Mouse (Mus musculus) ZHBTc4 (cell line): ENCODE measurements around the gene Abhd12b.
"Not testable (repeated sequence)": the region's sequence is repeated elsewhere in the genome, so short reads cannot be mapped to it uniquely, and the experiment has no call there.

Experiments
- DNase-seq: peaks from one replicate; pipeline ENCODE4 v3.0.0-alpha.2; 2011; ENCODE audit warnings: low read depth, low spot score

Gene Abhd12b

GRCm38 (mm10) chr12:70137626-70138025 lies 16.3 kb upstream of the Abhd12b start:
- DNase-seq = no peak

GRCm38 (mm10) chr12:70139871-70140270 lies 14.1 kb upstream of the Abhd12b start:
- DNase-seq = no peak

- no peak for DNase-seq
Observed at GRCm38 (mm10) chr12:70140542-70140941, 13.4 kb upstream of the Abhd12b start.

GRCm38 (mm10) chr12:70140993-70141576 lies 12.9 kb upstream of the Abhd12b start:
- DNase-seq = peak; percentile 52

- DNase-seq = not testable (repeated sequence)
Observed at GRCm38 (mm10) chr12:70144106-70144587, 9.8 kb upstream of the Abhd12b start.

- DNase-seq = peak; percentile 77
Observed at GRCm38 (mm10) chr12:70144637-70145448, 9.1 kb upstream of the Abhd12b start.

- DNase-seq = no peak
Observed at GRCm38 (mm10) chr12:70145586-70145985, 8.4 kb upstream of the Abhd12b start.

- DNase-seq = peak; percentile 82
Observed at GRCm38 (mm10) chr12:70147986-70148630, 5.8 kb upstream of the Abhd12b start.

- DNase-seq = peak; percentile 82
Observed at GRCm38 (mm10) chr12:70148631-70149265, 5.2 kb upstream of the Abhd12b start.

- no peak for DNase-seq
Observed at GRCm38 (mm10) chr12:70156222-70156621, 2.3 kb downstream of the Abhd12b start.

GRCm38 (mm10) chr12:70157292-70158066 lies 3.5 kb downstream of the Abhd12b start:
- DNase-seq = no peak

GRCm38 (mm10) chr12:70161057-70161456 lies 7.1 kb downstream of the Abhd12b start:
- DNase-seq = no peak

GRCm38 (mm10) chr12:70164741-70165140 lies 10.8 kb downstream of the Abhd12b start:
- no peak for DNase-seq

- no peak for DNase-seq
Observed at GRCm38 (mm10) chr12:70167950-70168349, 14.0 kb downstream of the Abhd12b start.

GRCm38 (mm10) chr12:70169969-70170368 lies 16.0 kb downstream of the Abhd12b start:
- DNase-seq = no peak

GRCm38 (mm10) chr12:70183507-70183906 lies 29.6 kb downstream of the Abhd12b start:
- DNase-seq = not testable (repeated sequence)

GRCm38 (mm10) chr12:70184173-70184783 lies 30.3 kb downstream of the Abhd12b start:
- DNase-seq = peak; percentile 16

- DNase-seq = no peak
Observed at GRCm38 (mm10) chr12:70192267-70192727, 38.4 kb downstream of the Abhd12b start.

- DNase-seq = no peak
Observed at GRCm38 (mm10) chr12:70195426-70195825, 41.5 kb downstream of the Abhd12b start.

GRCm38 (mm10) chr12:70196341-70196740 lies 42.4 kb downstream of the Abhd12b start:
- no peak for DNase-seq
